Mouse (Mus musculus) gastrocnemius, postnatal 36 days (tissue): ENCODE measurements around the gene 2010300C02Rik. TPM values are rescaled to one million over a fixed set of nuclear protein-coding genes. Genes with fewer than 3 reads are reported as not detected.
A peak's percentile ranks its signal among the peaks of the same experiment; 100 is the strongest.
"Not testable (repeated sequence)": the region's sequence is repeated elsewhere in the genome, so short reads cannot be mapped to it uniquely, and the experiment has no call there.

Experiments
- DNase-seq, 2 experiments: peaks; one replicate each; pipeline ENCODE4 v3.0.0; 2022
- intact Hi-C: fragments of 180-260 bp; cut with DNase I; formaldehyde crosslinking; loops from one replicate; pipeline ENCODE4 v1.15.1; 2025
- total RNA-seq, 2 experiments: library from RNA; stranded (reverse); gene quantifications; 2 replicates each; pipeline ENCODE4 v1.2.3; 2021

The 2010300C02Rik gene
- total RNA-seq, 2 experiments from 2014 or later: 0.25 to 0.41 TPM

DNA sequence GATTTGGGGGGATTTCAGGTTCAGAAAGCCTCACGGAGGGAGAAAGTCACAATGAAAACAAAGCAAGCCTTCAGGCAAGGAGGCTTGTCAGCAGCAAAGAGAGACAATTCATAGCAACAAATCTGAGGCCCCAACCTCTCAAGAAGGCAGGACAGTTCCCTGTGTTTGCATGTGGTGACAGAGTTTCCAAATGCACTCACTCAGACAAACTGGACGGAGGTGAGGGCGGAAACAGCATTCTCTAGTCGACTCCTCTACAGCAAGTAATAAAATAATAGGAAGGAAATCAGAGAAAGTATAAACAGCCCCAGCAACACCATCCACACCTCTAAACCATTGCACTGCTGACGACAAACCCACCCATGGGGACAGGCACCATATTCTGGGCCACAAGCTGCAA, 120.9 kb downstream of the 2010300C02Rik start:
- intact Hi-C loops: no loop called here
- no peak for DNase-seq

DNA sequence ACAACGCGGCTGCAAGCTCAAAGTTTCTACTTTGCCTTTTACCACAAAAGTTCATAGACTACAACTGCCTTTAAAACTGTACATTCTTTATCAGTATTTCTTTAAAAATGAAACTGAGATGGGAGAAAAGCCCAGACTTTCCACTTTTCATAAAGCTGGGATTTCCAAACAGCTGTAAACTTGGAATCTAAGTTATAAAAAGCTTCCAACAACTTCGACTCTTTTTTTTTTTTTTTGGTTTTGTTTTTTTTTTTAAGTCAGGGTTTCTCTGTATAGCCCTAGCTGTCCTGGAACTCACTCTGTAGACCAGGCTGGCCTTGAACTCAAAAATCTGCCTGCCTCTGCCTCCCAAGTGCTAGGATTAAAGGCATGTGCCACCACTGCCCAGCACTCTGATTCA, 125.1 kb downstream of the 2010300C02Rik start:
- DNase-seq, intact Hi-C loops: not testable (repeated sequence)

DNA sequence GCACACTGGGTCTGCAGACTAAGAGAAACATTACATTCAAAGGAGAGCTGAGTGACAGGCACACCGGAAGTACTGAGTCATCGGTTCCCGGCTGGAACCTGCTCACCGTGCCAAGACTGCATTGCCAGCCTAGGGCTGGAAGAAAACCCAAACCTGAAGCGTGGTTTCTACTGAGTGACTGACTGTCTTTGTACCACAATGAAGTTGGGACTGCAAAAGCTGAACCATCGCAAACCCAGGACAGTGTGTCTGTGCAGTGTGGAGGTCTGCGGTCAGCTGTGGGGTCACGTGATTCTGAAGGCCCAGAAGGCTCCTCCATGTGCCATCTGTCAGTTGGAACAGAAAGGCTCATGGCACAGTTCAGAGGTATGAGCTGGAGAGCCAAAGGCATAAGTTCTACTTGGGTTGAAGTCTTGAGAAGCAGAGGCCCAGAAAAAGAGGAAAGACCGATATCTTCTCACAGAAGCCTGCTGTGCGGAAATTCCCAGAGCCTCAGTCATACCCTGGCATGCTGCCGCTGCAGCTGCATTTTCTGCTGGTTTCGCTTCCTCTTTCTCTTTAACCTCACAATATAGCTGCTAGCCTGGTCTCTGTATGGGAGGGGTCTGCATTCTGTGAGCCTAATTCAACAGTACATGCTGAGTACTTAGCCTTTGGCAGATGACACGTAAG, 133.9 kb downstream of the 2010300C02Rik start:
- intact Hi-C loops: no loop called here
- DNase-seq: peak; percentile 58 to 65

DNA sequence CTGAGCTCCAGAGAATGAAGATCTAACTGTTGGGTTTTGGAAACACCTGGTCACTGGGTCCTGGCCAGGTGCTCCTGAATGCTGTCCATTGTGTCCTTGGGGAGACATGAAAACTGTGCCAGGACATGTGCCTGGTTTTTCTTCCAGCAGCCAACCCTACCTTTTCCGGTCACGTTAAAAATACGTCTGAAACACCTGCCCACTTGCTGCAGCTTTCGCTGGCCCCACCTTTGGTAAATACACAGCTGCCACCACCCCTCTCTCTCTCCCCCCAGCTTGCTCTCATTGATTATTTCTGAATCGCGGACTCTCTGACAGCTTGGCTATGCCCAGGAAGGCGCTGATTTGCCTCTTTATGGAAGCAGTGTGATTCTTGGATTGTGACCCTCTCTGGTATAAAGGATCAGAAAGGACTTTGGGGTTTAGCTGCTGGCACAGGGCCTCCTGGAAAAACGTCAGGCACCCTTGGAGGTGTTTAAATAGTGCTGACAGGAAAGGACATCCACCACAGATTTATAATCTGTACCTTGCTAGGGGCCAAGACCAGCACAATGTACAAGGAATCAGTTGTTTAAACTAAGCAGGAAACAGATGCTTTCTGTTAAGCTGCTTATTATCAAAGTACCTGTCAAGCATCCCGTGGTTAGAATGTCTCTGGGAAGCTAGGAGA, 136.0 kb downstream of the 2010300C02Rik start:
- no peak for DNase-seq
- intact Hi-C loops: no loop called here

DNA sequence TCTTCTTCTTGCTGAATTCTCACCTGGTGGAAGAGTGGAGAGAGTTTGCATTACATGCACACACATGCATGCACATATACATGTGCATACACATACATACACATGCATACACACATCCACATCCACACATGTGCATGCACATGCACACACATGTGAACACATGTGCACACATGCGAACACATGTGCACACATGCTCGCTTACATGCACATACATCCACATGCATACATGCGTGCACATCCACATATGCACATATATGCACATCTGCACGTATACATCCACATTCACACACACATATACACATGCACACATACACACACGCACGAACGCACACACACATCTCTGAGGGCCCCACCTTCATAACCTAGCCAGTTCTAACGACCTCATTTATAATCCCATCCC, 136.7 kb downstream of the 2010300C02Rik start:
- intact Hi-C loops: no loop called here
- DNase-seq: no peak

DNA sequence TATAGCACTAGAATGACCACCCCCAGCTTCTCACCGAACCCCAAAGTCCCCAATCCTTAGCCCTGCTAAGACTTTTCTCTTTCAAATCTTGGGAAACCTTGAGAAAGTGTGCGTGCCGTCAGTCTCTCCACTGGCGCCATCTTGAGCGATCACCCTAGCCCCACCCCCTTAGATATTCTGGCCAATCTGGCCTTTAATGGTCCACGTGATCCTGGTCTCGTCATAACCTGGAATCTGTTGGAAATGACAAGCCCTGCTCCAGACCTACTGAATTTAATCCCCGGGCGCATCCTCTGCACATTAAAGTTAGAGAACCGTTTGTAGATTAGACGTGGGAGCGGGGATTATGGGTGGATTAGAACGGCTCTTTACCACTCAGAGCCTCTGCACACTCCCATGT, 140.2 kb downstream of the 2010300C02Rik start:
- DNase-seq: no peak
- intact Hi-C loops: no loop called here

DNA sequence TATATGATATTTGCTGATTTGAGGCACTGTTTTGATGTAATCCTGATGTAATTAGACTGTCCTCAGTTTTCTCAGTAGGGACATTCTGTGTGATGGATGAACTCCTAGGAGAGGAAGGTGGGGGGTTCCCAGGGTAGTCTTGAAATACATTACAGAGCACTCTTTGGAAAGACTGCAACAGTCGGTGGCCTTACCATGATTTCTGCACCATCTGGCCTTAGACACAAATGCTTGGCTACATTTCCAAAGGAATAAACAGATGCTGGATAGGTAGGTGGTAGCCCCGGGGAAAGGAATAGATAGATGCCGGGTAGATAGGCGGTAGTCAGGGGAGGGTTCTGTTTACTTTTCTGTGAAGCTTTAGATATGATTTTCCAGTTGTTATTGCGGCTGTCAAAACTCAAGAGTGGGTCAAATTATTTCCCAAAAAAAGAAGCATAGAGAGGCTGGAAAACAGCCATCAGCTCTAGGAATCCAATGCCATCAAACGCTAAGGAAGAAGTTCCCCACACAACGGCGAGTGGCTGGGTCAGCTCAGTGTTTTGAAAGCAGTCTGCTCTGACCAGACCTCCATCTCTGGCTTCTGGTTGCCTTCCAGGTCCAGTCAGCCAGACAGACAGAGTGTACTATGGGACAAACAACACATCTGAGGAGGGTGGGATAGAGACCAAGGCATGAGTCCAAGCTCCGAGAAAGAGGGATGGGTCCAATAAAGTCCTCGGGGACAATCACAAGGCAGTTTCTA, 147.2 kb downstream of the 2010300C02Rik start:
- intact Hi-C loops: no loop called here
- DNase-seq: no peak

DNA sequence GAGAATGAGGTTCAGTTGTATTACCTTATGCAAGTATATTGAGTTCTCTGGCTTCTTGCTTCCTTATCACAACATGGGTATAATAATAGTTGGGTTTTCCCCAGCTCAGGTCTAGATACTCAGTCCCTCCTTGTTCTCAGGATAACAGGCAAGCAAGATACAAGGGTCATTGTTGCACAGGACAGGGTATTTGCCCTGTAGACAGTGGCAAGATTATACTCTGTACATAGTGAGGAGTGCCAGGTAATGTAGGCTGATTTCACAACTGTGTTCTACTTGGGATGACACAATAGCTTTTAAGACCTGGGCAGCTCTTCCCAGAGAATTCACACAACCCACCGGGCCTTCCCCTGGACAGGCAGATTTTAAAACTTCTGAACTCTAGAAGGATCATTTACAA, 151.5 kb downstream of the 2010300C02Rik start:
- no peak for DNase-seq
- intact Hi-C loops: no loop called here

DNA sequence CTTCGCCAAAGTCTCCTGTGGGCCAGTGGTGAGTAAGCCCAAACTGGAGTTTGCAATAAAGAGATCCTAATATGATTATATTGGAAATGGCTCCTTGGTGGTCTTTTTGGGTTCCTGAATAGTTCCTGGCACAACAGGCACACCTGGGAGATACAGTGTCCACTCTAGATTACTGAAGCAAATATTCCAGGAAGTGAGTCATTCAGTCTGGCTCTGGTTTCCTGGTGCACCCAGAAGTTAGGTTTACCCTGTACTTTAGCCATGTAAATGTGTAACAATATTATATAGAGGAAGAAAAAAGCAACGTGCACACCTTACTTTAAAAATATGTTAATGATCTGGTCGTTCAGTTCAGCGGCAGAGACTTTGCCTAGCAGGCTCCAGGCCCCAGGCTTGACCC, 153.1 kb downstream of the 2010300C02Rik start:
- DNase-seq: no peak
- intact Hi-C loops: no loop called here

DNA sequence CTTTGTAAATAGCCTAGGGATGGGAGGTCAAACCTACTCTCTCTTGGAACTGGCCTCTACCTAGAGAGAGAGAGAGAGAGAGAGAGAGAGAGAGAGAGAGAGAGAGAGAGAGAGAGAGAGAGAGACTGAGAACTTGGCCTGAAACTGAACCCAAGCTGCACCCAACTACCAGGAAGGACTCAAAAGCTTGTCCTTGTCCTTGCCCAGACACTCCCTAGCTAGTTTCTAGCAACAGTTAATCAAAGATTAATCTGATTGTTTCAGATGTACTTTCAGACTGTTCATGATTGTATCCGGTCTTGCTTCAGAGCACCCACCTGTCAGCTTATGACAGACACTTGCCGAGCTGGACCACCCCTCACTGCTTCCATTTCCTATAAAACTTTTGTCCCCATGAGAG, 153.5 kb downstream of the 2010300C02Rik start:
- intact Hi-C loops: no loop called here
- DNase-seq: no peak

DNA sequence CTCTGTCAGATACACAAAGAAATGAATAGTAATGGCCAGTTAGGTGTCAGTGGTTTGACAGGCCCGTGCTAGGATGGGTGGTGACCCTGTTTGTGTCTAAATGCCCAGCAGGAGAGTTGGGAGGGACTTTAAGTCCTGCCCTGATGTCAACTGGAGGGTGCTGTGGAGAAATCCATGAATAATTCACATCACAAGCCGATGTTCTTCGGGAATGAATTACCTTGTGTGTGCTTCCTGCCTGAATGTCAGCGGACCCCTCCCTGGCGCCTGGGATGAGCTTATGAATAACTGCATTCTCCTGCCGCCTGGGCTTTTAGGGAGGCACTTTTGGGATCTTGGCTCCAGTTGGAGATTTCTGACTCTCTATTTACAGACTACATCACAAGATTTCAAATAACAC, 154.5 kb downstream of the 2010300C02Rik start:
- no peak for DNase-seq
- intact Hi-C loops: no loop called here

DNA sequence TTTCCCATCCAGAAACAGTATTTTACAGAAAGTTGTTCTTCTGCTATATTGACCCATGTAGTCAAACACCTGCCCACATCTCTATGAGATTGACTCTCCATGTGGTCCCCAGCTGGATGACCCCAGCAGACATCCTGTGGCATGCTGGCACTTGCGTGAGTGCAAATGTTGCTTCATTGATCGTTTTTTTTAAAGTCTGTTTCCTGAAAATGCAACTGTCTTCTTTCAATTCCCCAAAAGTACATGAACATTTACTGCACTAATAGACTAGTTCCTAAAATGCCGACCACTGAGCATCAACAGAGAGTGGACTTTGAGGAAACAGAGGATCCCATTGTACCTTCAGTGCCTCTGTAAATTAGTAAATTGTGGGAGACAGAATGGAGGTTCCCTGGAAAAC, 157.9 kb downstream of the 2010300C02Rik start:
- intact Hi-C loops: no loop called here
- no peak for DNase-seq

Other genes with a start within 250 kb of the 2010300C02Rik start
- gene Mgat4a, start 179.1 kb downstream of the 2010300C02Rik start, total RNA-seq: 1 to 10 TPM; 3.4 to 6.0 TPM
- 1 to 10 TPM; 3.4 to 5.0 TPM for gene Tsga10, start 146.3 kb upstream of the 2010300C02Rik start, total RNA-seq
- gene Lipt1, start 151.7 kb upstream of the 2010300C02Rik start, total RNA-seq: 1 to 10 TPM; 5.4 to 7.1 TPM
- 1 to 10 TPM; 1.6 to 2.3 TPM for gene Mitd1, start 170.3 kb upstream of the 2010300C02Rik start, total RNA-seq
- gene Mrpl30, start 170.4 kb upstream of the 2010300C02Rik start, total RNA-seq: 100 to 1,000 TPM; 234 to 269 TPM
- gene Lyg2, start 196.4 kb upstream of the 2010300C02Rik start, total RNA-seq: not detected
- not detected for gene Lyg1, start 237.7 kb upstream of the 2010300C02Rik start, total RNA-seq